Mouse (Mus musculus) spleen, adult 2 months (tissue): Measurements from ENCODE around the gene Nkain2. TPM values are rescaled to one million over a fixed set of nuclear protein-coding genes. Genes with fewer than 3 reads are reported as not detected.

Source experiments
- DNase-seq, 2 experiments: peaks; one replicate each; pipeline versions ENCODE4 v3.0.0 to v3.0.0-alpha.2; 2012 to 2021; ENCODE audit warnings: low spot score in 2 of 2, low read depth in 1 of 2
- H3K27ac ChIP-seq: fragments of 200-500 bp; 2 replicates; pipeline ENCODE4 v1.5.1; 2012; ENCODE audit warnings: low read length, inconsistent platforms; ENCODE audit not compliant: insufficient read depth
- H3K27me3 ChIP-seq: fragments of 200-500 bp; 2 replicates; pipeline ENCODE4 v1.6.1; 2012; ENCODE audit warnings: mild to moderate bottlenecking, moderate library complexity, low read length, inconsistent platforms; ENCODE audit not compliant: control insufficient read depth, insufficient read depth
- H3K36me3 ChIP-seq: fragments of 200-500 bp; 2 replicates; pipeline ENCODE4 v1.6.1; 2012; ENCODE audit warnings: mild to moderate bottlenecking, low read length, inconsistent platforms; ENCODE audit not compliant: control insufficient read depth, insufficient read depth
- H3K4me1 ChIP-seq: fragments of 200-500 bp; 2 replicates; pipeline ENCODE4 v1.6.1; 2011; ENCODE audit warnings: inconsistent platforms; ENCODE audit not compliant: control insufficient read depth, insufficient read depth, insufficient read length
- H3K4me3 ChIP-seq: fragments of 200-500 bp; 2 replicates; pipeline ENCODE4 v1.5.1; 2011; ENCODE audit warnings: mild to moderate bottlenecking, inconsistent platforms; ENCODE audit not compliant: insufficient read depth, insufficient read length; ENCODE audit errors: extremely low read depth
- CTCF ChIP-seq: fragments of 200-500 bp; IDR thresholded peaks from 2 replicates; pipeline ENCODE4 v1.5.1; 2011; ENCODE audit warnings: mild to moderate bottlenecking, inconsistent platforms; ENCODE audit not compliant: insufficient read depth, insufficient read length, insufficient replicate concordance; ENCODE audit errors: extremely low read depth
- POLR2A ChIP-seq: fragments of 200-500 bp; IDR thresholded peaks from 2 replicates; pipeline ENCODE4 v1.6.1; 2011; ENCODE audit warnings: low read depth, low read length, inconsistent platforms
- WGBS: fragments of 180-500 bp; shearing (Covaris S2); methylation state at CpG from one replicate; pipeline ENCODE4 v1.1.7; 2018; 5-methylcytosine and 5-hydroxymethylcytosine counted together
- polyA plus RNA-seq: library from polyadenylated mRNA; depleted of rRNA; stranded (reverse); fragments of >200 nt; gene quantifications from 2 replicates; pipeline ENCODE4 v1.2.3, GENCODE M21; 2012; rRNA removed

Nkain2 gene
- polyA plus RNA-seq, result 0.05 TPM in 1 of 2 replicates, not detected in the other

DNA sequence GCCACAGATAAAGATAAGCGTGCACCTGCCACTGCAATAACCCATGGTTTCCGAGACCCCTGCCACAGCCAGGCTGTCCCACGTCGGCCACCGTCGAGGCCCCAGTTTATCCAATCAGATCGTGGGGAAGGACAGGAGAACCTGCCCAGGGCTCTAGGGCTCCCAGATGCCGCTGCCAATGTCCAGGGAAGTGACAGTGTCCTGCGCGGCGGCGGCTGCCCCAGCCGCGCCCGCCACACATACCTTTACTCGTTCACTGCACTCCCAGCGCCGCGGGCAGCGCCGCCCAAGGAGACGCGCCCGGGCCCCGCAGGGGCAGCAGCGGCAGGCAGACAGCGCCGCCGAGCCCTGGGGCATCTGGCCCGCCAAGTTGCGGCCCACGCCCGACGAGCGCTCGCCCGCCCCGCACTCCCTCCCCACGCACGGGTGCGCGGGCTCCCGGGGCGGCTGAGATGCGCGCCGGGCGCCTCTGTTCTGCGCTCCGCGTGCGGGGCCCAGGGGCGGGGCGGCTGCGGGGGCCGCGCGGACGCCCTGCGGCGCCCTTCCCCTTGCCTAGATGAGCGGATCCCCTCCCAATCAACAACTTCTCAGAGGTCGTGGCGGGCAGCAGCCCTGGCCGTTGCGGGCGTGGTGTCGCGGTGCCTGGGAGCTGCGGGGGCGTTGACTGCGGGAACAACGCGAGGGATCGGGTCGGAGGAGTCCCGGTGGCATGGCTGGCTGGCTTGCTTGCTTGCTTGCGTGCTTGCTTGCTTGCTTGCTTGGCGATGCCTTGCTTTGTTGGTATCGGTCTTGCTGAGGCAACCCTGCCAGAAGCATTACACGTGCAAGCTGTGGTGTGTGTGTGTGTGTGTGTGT lies at the start of gene Nkain2:
Nkain2 (minus strand) TSS at position 811 of the 855 bp plus-strand sequence.
- Histone ChIP-seq H3K4me1 (no peaks in the 10 kb centered on the region), H3K36me3 (no peaks in the 10 kb centered on the region), H3K27ac (no peak within 1 kb of the TSS), H3K4me3 (no peak within 1 kb of the TSS), H3K27me3 (0 out of 2 replicates have a peak, but pooled peaks cover 3% of the 10 kb centered on the region)
- DNase-seq, result no peak
- TF ChIP-seq CTCF (no peak), POLR2A (no peak)
- WGBS, result 3% methylated on average over 80 of the region's 81 CpGs

DNA sequence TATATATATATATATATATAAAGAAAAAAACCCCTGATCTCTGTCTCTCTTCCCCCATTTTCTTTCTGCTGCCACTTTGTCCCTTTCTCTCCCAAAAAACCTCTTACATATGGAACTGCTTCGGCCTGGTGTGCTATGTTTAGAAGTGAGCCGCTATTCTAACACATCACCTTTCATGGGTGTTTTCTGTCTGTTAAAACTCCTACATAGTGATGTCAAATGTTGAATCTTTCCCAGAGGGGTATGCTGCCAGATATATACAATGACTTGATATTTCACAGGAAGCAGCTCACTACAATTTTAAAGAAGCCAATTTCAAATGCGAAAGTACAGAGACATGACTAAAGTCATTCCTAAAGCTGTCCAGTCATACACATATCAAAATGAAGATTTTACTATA lies 49.6 kb upstream of the Nkain2 start:
- WGBS, result 96% methylated on average over 3 of the region's 3 CpGs
- no peak for DNase-seq
- no peak overlapping the region for H3K4me3 ChIP-seq
- no peaks in the 10 kb centered on the region for H3K4me1 ChIP-seq
- H3K36me3 ChIP-seq, result no peaks in the 10 kb centered on the region
- TF ChIP-seq CTCF (no peak), POLR2A (no peak)
- H3K27me3 ChIP-seq, result no peaks in the 10 kb centered on the region
- no peak overlapping the region for H3K27ac ChIP-seq

DNA sequence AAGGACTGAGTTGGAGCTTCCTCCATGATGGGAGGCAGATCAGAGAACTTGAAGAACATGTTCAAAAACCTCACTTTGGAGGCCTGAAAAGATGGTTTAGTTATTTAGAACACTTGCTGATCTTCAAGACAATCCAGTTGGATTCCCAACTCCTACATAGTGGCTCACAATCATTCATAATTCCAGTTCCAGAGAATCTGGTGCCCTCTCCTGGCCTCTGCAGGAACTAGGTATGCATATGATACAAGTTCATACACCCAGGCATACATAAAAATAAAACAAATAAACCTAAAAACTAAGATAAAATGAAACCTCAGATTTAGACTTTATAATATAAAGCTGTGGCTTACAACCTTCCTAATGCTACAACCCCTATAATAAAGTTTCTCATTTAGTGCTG lies 4.8 kb upstream of the Nkain2 start:
- Histone ChIP-seq H3K27ac (no peak overlapping the region), H3K36me3 (no peaks in the 10 kb centered on the region), H3K4me1 (no peaks in the 10 kb centered on the region), H3K27me3 (no peaks in the 10 kb centered on the region), H3K4me3 (no peak overlapping the region)
- TF ChIP-seq CTCF (no peak), POLR2A (no peak)
- no peak for DNase-seq

DNA sequence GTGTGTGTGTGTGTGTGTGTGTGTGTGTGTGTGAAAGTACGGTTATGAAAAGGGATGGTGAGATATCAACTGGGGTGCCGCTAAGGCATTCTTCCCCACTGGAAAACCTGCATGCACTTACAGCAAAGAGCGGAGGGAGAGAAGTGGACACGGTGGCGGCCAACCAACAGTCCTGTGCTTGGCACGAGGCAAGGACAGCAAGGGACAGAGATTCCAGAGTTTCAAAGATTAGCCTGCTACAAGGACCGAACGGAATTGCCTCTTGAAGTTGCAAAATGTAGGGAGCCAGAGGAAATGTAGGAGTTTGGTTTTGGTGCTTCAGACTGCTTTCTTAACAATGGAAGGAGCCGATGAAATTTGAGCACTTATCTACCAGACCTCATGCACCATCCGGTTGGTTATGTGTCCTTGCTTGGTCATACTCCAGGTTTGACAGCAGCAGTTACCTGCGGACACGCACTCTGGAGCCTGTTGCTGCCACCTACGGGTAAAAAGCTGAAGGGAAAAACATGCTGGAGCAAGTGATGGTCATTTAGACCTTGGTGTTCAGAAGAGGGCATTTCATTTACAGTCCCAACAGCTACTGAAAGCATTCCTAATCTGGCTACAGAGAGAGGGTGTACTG lies 357 bp upstream of the Nkain2 start:
- WGBS, result 8% methylated on average over 13 of the region's 13 CpGs
- Histone ChIP-seq H3K27me3 (0 out of 2 replicates have a peak, but pooled peaks cover 3% of the 10 kb centered on the region), H3K4me3 (no peak overlapping the region), H3K36me3 (no peaks in the 10 kb centered on the region), H3K4me1 (no peaks in the 10 kb centered on the region), H3K27ac (no peak overlapping the region)
- no peak for TF ChIP-seq POLR2A
- no peak for TF ChIP-seq CTCF
- no peak for DNase-seq

DNA sequence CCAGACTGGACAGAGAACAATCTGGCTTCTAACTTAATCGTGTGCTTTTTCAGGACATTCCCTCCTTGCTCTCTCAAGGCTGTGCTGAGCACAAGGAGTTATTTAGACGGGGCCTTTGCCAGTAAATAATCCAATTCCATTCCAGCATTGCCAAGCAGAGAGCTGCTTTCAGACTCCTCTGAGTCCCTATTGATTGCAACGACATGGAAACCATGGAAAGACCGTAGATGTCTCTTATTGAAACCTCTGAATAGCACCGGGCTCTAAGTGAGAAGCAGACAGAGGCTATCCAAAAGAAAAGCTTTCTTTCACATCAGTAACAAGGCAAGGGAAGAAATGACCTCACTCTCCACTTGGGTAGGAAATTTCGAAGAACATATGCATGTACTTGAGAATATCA lies 8.3 kb downstream of the Nkain2 start:
- H3K4me1 ChIP-seq, result no peaks in the 10 kb centered on the region
- H3K27me3 ChIP-seq, result no peaks in the 10 kb centered on the region
- DNase-seq, result no peak
- TF ChIP-seq POLR2A (no peak), CTCF (no peak)
- no peaks in the 10 kb centered on the region for H3K36me3 ChIP-seq
- H3K27ac ChIP-seq, result no peak overlapping the region
- no peak overlapping the region for H3K4me3 ChIP-seq
- WGBS, result 77% methylated on average over 6 of the region's 6 CpGs

DNA sequence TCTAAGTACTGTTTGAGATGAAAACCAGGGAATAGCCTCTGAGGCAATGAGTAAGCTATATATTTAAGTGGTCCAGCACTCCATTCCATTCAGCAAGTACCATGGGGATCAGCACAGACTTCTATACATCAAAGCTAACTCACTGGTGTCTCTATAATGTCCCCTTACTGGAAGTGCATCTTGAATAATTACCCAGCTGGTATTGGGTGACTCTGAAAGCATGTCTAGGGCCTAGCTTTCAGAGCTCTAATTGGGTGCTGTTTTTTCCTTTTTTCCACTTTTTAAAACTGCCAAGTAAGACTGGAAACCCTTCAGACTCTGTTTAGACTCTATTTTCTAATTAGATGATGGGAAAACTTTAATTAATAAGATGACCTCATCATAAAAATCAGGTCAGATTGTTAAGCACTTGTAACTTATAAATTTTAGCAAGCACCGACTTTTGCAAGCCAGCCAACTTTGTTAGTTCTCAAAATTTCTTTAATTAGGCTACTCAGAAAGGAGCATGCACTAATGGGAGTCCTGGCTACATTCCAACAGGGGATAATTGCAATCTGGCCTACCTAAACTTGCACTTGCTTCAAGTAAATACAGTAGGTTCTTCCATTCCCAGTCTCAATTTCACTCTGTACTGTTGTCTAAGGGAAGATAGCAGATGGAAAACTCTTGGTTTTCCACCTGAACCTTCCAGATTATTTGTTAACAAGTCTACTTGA lies 19.4 kb downstream of the Nkain2 start:
- H3K36me3 ChIP-seq, result no peaks in the 10 kb centered on the region
- DNase-seq, result no peak
- whole genome bisulfite sequencing, result 80% methylated on average over 1 of the region's 1 CpGs
- H3K4me1 ChIP-seq, result no peaks in the 10 kb centered on the region
- no peak overlapping the region for H3K4me3 ChIP-seq
- no peaks in the 10 kb centered on the region for H3K27me3 ChIP-seq
- TF ChIP-seq CTCF, result no peak
- no peak for TF ChIP-seq POLR2A
- H3K27ac ChIP-seq, result no peak overlapping the region
